Mouse (Mus musculus) G1E (cell line): Measurements from ENCODE around the gene Dusp3.

ENCODE experiments used
- CTCF ChIP-seq: IDR thresholded peaks from 2 replicates; pipeline ENCODE4 v1.5.1; 2012; ENCODE audit warnings: low read depth, low read length, inconsistent platforms, mixed read lengths
- GATA1 ChIP-seq: IDR thresholded peaks from 2 replicates; pipeline ENCODE4 v1.6.1; 2012; ENCODE audit warnings: borderline replicate concordance, low read length, inconsistent platforms, mixed read lengths
- GATA2 ChIP-seq: IDR thresholded peaks from 2 replicates; pipeline ENCODE4 v1.6.1; 2012; ENCODE audit warnings: low read depth, low read length, inconsistent platforms, borderline replicate concordance
- POLR2AphosphoS5 ChIP-seq: IDR thresholded peaks from 2 replicates; pipeline ENCODE4 v1.6.1; 2012; ENCODE audit warnings: low read depth, low read length, inconsistent platforms; ENCODE audit not compliant: insufficient replicate concordance
- TAL1 ChIP-seq: conservative IDR thresholded peaks from 2 replicates; pipeline ENCODE4 v1.6.1; 2012; ENCODE audit warnings: low read depth, low read length, inconsistent platforms, mixed read lengths

GRCm38 (mm10) chr11:101931978-101932377 is 54.8 kb downstream of the Dusp3 start:
- no peak for TF ChIP-seq CTCF
- TF ChIP-seq TAL1: no peak
- no peak for TF ChIP-seq GATA1
- no peak for TF ChIP-seq GATA2
- no peak for TF ChIP-seq POLR2AphosphoS5
